Mouse (Mus musculus) spleen, adult 12 weeks (tissue): ENCODE results near the gene Sypl.
"Not testable (repeated sequence)": the region's sequence is repeated elsewhere in the genome, so short reads cannot be mapped to it uniquely, and the experiment has no call there.

Experiments used
- DNase-seq: peaks from one replicate; pipeline ENCODE4 v3.0.0; 2022; ENCODE audit warnings: low spot score

Sypl gene

GRCm38 (mm10) chr12:32943951-32944350 is 9.7 kb upstream of the Sypl start:
- no peak for DNase-seq

GRCm38 (mm10) chr12:32944884-32945454 is 8.7 kb upstream of the Sypl start:
- DNase-seq: no peak

- DNase-seq: no peak
Observed at GRCm38 (mm10) chr12:32946376-32946775, 7.3 kb upstream of the Sypl start.

GRCm38 (mm10) chr12:32952416-32952815 is 1.3 kb upstream of the Sypl start:
- peak; percentile 35 for DNase-seq

- DNase-seq: no peak
Observed at GRCm38 (mm10) chr12:32953066-32953465, 625 bp upstream of the Sypl start.

GRCm38 (mm10) chr12:32954216-32955021 is 728 bp downstream of the Sypl start:
- peak; percentile 82 for DNase-seq

GRCm38 (mm10) chr12:32955037-32955436 is 1.3 kb downstream of the Sypl start:
- DNase-seq: no peak

GRCm38 (mm10) chr12:32957211-32957610 is 3.5 kb downstream of the Sypl start:
- no peak for DNase-seq

- DNase-seq: no peak
Observed at GRCm38 (mm10) chr12:32962132-32962531, 8.4 kb downstream of the Sypl start.

- DNase-seq: no peak
Observed at GRCm38 (mm10) chr12:32963858-32964257, 10.2 kb downstream of the Sypl start.

- no peak for DNase-seq
Observed at GRCm38 (mm10) chr12:32972287-32972686, 18.6 kb downstream of the Sypl start.

- no peak for DNase-seq
Observed at GRCm38 (mm10) chr12:32974893-32975292, 21.2 kb downstream of the Sypl start.

GRCm38 (mm10) chr12:32975501-32975900 is 21.8 kb downstream of the Sypl start:
- no peak for DNase-seq

- no peak for DNase-seq
Observed at GRCm38 (mm10) chr12:32982631-32983030, 28.9 kb downstream of the Sypl start.

- no peak for DNase-seq
Observed at GRCm38 (mm10) chr12:32983081-32983480, 29.4 kb downstream of the Sypl start.

GRCm38 (mm10) chr12:32986284-32986683 is 32.6 kb downstream of the Sypl start:
- DNase-seq: no peak

- no peak for DNase-seq
Observed at GRCm38 (mm10) chr12:32989731-32990130, 36.0 kb downstream of the Sypl start.

- DNase-seq: no peak
Observed at GRCm38 (mm10) chr12:32994081-32994480, 40.4 kb downstream of the Sypl start.

GRCm38 (mm10) chr12:32995081-32995834 is 41.6 kb downstream of the Sypl start:
- no peak for DNase-seq

- no peak for DNase-seq
Observed at GRCm38 (mm10) chr12:32998766-32999165, 45.1 kb downstream of the Sypl start.

GRCm38 (mm10) chr12:32999778-33000177 is 46.1 kb downstream of the Sypl start:
- not testable (repeated sequence) for DNase-seq

GRCm38 (mm10) chr12:33000402-33000801 is 46.7 kb downstream of the Sypl start:
- DNase-seq: no peak
